Mouse (Mus musculus): ENCODE results near the gene Zfp609. TPM values are rescaled to one million over a fixed set of nuclear protein-coding genes. Genes with fewer than 3 reads are reported as not detected.

The Zfp609 gene
- polyA plus RNA-seq, 1 experiment from 2014 or later, result 6.4 TPM

DNA sequence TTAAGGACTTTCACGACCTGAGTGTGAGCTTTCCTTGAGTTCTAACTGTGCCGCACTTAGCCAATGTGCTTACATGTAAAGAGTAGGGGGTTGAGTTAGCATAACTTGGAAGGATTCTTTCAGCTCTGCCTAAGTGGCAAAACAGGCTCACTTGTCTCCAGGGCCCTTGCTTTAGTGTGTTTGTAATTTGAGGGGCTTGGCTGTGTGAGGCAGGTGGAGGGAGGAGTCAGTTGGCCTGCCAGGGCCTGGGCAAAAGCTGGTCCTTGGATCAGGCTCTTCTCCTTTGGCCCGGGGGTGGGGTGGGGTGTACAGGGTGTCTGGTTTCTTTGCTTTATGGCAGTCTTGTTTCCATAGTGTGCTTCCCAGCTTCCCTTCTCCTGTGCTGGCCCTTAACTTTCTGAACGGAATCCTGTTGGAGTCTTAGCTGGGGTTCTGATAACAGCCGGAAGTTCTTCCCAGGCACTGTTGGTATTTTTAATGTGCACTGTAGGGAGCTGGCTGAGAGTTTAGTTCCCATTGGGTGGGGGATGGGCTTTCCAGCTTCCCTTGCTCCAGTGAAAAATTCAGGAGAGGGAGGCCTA, 148.1 kb downstream of the Zfp609 start:
- Histone ChIP-seq H3K9ac (no peak overlapping the region), H3K9me3 (no peaks in the 10 kb centered on the region), H3K4me3 (replicated peaks) (peak overlapping the region; percentile 15), H3K36me3 (no peaks in the 10 kb centered on the region), H3K27ac (peak overlapping the region; percentile 87), H3K4me1 (peaks cover 43% of the 10 kb centered on the region), H3K4me2 (peak overlapping the region; percentile 74), H3K27me3 (replicated peaks) (no peaks in the 10 kb centered on the region)
- WGBS, result 10% methylated on average over 5 of the region's 5 CpGs
- no peak for ATAC-seq (ENCODE audit: insufficient read depth, low FRiP score, low read depth)

DNA sequence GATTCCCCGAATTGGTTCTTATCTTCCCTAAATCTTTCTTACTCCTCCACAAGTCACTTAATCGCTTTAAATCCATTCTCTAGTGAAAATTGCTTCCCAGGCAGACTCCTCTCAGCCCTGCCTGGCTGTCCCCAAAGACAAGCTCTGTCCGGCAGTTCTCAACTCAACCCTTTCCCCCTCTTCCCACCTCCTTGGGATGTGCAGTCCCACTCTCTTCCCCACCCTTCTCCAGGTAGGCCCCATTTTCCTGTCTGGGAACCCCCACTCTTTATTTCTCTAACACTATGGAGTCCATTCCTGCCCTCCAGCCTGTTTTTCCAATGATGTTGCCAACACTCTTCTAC, 150.3 kb downstream of the Zfp609 start:
- H3K27ac ChIP-seq, result peak overlapping the region; percentile 44; the same call in 1 of the 2 replicates
- peak overlapping the region; percentile 74 for H3K4me2 ChIP-seq
- H3K36me3 ChIP-seq, result no peaks in the 10 kb centered on the region
- H3K9me3 ChIP-seq, result no peaks in the 10 kb centered on the region
- WGBS, result 5% methylated on average over 3 of the region's 3 CpGs
- H3K27me3 ChIP-seq (replicated peaks), result no peaks in the 10 kb centered on the region
- H3K4me3 ChIP-seq (replicated peaks), result peak overlapping the region; percentile 70
- H3K4me1 ChIP-seq, result peaks cover 43% of the 10 kb centered on the region
- no peak for ATAC-seq (ENCODE audit: insufficient read depth, low FRiP score, low read depth)
- H3K9ac ChIP-seq, result peak overlapping the region; percentile 52; the same call in 1 of the 2 replicates

DNA sequence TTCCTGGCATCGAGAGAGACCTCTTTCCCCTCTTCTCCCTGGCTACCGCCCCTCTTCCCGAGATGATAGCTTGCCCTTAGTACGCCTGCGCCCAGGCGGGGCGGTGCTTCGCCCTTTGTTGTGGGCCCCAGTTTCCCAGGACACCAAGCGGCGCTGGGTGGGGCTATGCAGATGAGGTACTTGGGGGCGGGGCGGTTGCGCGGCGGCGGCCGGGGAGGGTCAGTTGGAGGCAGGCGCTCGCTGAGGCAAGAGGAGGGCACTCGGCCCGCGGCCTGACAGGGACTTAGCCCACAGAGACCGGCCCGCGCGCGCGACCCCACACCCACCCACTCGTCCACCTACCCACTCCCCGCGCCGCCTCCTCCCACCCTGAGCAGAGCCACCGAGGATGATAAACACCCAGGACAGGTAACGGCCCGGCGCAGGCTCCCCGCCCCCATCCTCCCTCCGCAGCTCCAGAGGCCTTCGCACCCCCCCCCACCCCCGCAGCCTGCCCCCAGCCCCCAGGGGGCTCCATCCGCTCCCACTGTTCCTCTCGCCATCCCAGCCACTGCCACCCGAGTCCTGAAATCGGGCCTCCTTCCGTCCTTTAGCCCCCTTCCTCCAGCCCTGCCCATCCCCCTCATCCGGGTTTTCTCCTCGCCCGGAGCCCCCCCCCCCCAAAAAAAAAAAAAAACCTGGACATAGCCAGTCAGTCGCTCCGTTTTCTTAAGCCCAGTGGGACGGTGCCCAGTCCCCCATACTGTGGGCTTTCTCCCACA, 150.8 kb downstream of the Zfp609 start:
- peaks cover 41% of the 10 kb centered on the region for H3K4me1 ChIP-seq
- no peaks in the 10 kb centered on the region for H3K27me3 ChIP-seq (replicated peaks)
- peak; percentile 95 for ATAC-seq (ENCODE audit: insufficient read depth, low FRiP score, low read depth)
- peak overlapping the region; percentile 44; the same call in 1 of the 2 replicates for H3K27ac ChIP-seq
- peak overlapping the region; percentile 74 for H3K4me2 ChIP-seq
- no peaks in the 10 kb centered on the region for H3K9me3 ChIP-seq
- peak overlapping the region; percentile 52; the same call in 1 of the 2 replicates for H3K9ac ChIP-seq
- H3K4me3 ChIP-seq (replicated peaks), result peak overlapping the region; percentile 70
- no peaks in the 10 kb centered on the region for H3K36me3 ChIP-seq
- WGBS, result under 1% methylated on average over 39 of the region's 51 CpGs

DNA sequence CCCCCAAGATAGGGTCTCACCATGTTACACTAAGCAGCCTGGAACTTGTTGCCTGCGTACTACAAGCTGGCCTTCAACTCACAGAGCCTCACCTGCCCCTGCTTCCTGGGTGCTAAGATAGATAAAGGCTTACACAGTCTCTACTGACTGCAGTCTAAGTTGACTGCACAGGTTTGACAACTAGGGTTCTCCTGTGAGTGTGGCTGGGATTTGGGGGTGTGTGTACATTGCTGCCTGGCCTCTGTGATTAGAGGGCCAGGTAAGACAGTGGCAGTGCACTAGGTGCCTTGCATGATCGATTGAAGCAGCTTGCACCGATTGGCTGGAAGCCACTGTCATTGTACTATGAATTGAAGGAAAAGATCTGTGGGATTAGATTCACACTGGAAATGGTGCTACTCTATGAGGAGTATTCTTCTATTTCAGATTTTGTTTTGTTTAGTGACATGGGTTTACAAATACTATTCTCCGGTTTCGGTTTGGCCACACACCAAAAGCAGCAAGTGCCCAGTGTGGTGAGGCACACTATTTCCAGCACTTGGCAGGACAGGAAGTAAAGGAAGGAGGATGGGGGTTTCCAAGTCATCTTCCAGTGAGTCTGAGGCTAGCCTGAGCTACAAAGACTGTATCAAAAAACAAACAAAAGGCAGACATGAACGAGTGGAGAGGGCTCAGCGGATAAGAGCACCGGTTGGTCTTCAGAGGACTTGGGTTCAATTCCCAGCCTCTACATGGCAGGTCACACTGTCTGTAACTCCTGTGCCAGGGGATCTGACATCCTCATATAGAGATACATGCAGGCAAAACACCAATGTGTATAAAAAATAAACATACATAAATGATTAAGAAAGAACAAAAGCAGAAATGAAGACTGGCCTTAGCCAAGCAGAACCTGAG, 151.7 kb downstream of the Zfp609 start:
- ATAC-seq (ENCODE audit: insufficient read depth, low FRiP score, low read depth), result 0 out of 2 replicates have a peak, but pooled peaks have one; percentile 2
- H3K4me3 ChIP-seq (replicated peaks), result peak overlapping the region; percentile 70
- no peaks in the 10 kb centered on the region for H3K9me3 ChIP-seq
- H3K4me2 ChIP-seq, result peak overlapping the region; percentile 74
- H3K36me3 ChIP-seq, result no peaks in the 10 kb centered on the region
- no peak overlapping the region for H3K9ac ChIP-seq
- H3K27me3 ChIP-seq (replicated peaks), result no peaks in the 10 kb centered on the region
- peaks cover 34% of the 10 kb centered on the region for H3K4me1 ChIP-seq
- peak overlapping the region; percentile 6; the same call in 1 of the 2 replicates for H3K27ac ChIP-seq
- WGBS, result 46% methylated on average over 8 of the region's 8 CpGs

DNA sequence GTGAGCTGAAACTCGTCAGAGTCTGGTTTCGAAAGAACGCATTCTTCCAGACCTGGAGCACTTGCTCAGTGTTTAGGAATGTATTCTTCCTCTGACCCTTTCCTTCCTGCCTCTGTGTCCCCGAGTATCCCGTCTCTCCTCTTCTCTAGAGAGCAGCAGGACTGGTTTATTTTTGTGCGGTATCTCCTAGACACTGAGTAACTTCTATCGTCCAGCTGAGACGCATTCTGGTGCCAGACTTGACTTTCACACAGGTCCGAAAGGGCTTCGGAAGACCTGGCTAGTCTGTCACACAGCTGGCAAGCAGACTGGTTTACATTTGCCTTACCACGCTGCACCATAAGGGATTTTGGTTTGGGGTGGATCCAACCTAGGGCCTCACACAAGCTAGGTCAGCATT, 154.4 kb downstream of the Zfp609 start:
- no peaks in the 10 kb centered on the region for H3K27me3 ChIP-seq (replicated peaks)
- H3K4me1 ChIP-seq, result peaks cover 10% of the 10 kb centered on the region; the same call in 1 of the 2 replicates
- H3K4me2 ChIP-seq, result no peak overlapping the region
- no peaks in the 10 kb centered on the region for H3K36me3 ChIP-seq
- H3K27ac ChIP-seq, result peak overlapping the region; percentile 18; the same call in 1 of the 2 replicates
- no peaks in the 10 kb centered on the region for H3K9me3 ChIP-seq
- 58% methylated on average over 11 of the region's 11 CpGs for WGBS
- no peak overlapping the region for H3K4me3 ChIP-seq (replicated peaks)
- H3K9ac ChIP-seq, result no peak overlapping the region
- ATAC-seq (ENCODE audit: insufficient read depth, low FRiP score, low read depth), result no peak

DNA sequence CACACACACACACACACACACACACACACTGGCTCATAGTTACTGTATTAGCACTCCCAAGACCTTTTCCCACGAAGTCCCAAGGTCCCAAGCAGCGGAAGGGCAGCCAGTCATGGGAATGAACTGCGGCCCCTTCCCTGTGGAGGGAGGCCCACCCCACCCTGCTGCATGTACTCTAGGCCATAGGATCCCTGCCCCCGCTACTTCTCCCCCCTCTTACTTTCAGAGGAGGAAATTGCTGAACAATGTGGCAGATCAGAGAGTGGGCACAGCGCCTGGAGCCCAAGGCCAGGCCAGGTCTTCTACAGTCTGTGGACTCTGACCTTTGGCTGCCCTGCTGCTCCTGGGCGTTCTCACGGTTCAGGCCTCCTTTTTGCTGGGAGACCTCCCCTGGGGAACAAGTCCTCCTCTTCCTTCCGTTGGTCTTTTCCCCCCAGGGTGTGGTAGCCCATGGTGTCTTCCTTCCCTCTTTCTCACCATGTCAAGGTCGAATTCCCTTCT, 155.9 kb downstream of the Zfp609 start:
- no peaks in the 10 kb centered on the region for H3K9me3 ChIP-seq
- WGBS, result 52% methylated on average over 9 of the region's 9 CpGs
- no peak overlapping the region for H3K9ac ChIP-seq
- peak overlapping the region; percentile 31; the same call in 1 of the 2 replicates for H3K27ac ChIP-seq
- H3K4me3 ChIP-seq (replicated peaks), result no peak overlapping the region
- peak; percentile 20; the same call in 1 of the 2 replicates for ATAC-seq (ENCODE audit: insufficient read depth, low FRiP score, low read depth)
- no peaks in the 10 kb centered on the region for H3K36me3 ChIP-seq
- H3K4me2 ChIP-seq, result no peak overlapping the region
- no peaks in the 10 kb centered on the region for H3K4me1 ChIP-seq
- no peaks in the 10 kb centered on the region for H3K27me3 ChIP-seq (replicated peaks)

DNA sequence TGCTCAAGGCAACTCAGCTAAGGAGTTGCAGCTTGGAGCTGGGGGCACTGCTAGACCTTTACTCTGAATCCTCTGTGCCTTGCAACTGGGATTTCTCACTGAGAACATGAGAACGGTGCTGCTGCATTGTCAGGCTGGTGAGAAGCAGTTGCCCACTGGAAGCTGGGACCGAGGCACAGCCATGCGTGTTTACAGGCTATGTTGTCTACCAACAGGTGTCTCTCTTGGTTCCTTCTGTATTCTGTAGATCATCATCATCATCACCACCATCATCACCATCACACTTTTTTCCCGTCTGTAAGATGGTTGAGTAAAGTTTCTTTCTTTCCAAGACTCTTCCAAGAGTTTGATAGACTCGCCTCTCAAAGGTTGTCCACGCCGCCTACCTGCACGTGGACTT, 159.7 kb downstream of the Zfp609 start, which contains the start of gene Oaz2:
TSS of gene Oaz2 (plus strand) at position 301 of the 400 bp plus-strand sequence.
- Histone ChIP-seq H3K27me3 (replicated peaks) (no peaks in the 10 kb centered on the region), H3K9ac (no peak within 1 kb of the TSS), H3K27ac (no peak within 1 kb of the TSS), H3K36me3 (no peaks in the 10 kb centered on the region), H3K4me1 (no peaks in the 10 kb centered on the region), H3K4me3 (replicated peaks) (no peak within 1 kb of the TSS), H3K4me2 (no peak within 1 kb of the TSS), H3K9me3 (no peaks in the 10 kb centered on the region)
- ATAC-seq (ENCODE audit: insufficient read depth, low FRiP score, low read depth), result no peak
- 91% methylated on average over 8 of the region's 8 CpGs for WGBS

DNA sequence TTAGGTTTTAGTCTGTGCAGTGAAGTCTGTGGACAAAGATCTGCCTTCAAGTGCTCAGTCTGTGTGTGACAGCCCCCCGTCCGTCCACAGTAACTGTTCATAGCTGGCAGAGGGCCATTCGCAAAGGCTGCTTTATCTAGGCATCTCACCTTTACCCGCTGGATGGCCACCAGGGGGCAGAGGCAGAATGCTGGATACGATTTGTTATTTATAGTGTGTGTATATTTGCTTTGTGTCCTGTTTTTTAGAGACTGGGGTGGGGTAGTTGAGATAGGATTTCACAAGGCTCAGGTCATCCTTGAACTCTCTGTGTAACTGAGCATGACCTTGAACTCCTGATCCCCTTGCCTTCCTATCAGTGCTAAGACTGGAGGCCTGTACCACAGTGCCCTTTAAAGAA, 161.3 kb downstream of the Zfp609 start:
- Histone ChIP-seq H3K9me3 (no peaks in the 10 kb centered on the region), H3K4me3 (replicated peaks) (no peak overlapping the region), H3K27ac (no peak overlapping the region), H3K9ac (no peak overlapping the region), H3K36me3 (no peaks in the 10 kb centered on the region), H3K4me1 (no peaks in the 10 kb centered on the region), H3K4me2 (no peak overlapping the region), H3K27me3 (replicated peaks) (no peaks in the 10 kb centered on the region)
- ATAC-seq (ENCODE audit: insufficient read depth, low FRiP score, low read depth), result no peak
- whole genome bisulfite sequencing, result 20% methylated on average over 5 of the region's 5 CpGs

DNA sequence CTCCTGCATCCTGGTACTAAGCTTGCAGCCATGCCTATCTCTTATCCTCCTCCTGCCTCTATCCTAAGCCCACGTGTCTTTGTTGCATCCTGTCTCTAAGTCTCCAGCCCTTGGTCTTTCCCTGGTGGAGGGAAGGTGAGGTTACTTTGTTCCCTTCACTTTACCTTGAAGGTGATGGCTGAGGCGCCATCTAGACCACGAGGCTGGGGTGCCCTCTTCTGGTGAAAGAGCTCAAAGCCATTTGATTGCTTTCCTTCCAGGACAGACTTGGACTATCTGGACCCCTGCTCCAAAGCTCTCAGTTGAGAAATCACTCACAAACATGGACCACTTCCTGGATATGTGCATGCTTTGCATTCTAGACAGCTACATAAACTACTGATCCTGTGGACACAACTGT, 163.2 kb downstream of the Zfp609 start:
- Histone ChIP-seq H3K9ac (no peak overlapping the region), H3K4me2 (no peak overlapping the region), H3K4me1 (no peaks in the 10 kb centered on the region), H3K27ac (no peak overlapping the region), H3K9me3 (no peaks in the 10 kb centered on the region), H3K36me3 (no peaks in the 10 kb centered on the region), H3K4me3 (replicated peaks) (no peak overlapping the region), H3K27me3 (replicated peaks) (no peaks in the 10 kb centered on the region)
- 2% methylated on average over 3 of the region's 3 CpGs for WGBS
- ATAC-seq (ENCODE audit: insufficient read depth, low FRiP score, low read depth), result no peak

DNA sequence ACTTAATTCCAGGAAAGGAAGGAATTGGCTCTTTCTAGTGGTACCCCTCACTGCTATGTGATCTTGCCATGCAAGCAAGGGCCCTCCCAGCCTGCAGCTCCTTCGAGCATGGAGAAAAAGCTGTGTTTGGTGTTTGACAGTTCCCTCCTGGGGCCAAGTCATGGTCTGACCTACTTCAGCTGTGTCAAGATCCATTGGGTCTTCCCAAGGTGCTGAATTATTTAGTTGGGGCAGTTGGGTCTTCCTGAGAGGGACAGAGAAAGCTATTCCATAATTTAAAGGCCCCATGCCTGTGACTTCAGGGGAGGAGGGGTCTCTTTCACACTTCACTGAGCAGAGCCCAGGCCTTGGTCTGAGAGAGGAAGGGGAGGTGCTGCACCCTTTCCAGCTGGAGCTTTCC, 165.9 kb downstream of the Zfp609 start:
- Histone ChIP-seq H3K36me3 (no peaks in the 10 kb centered on the region), H3K4me1 (no peaks in the 10 kb centered on the region), H3K4me3 (replicated peaks) (no peak overlapping the region), H3K27me3 (replicated peaks) (no peaks in the 10 kb centered on the region), H3K27ac (no peak overlapping the region), H3K9ac (no peak overlapping the region), H3K4me2 (no peak overlapping the region), H3K9me3 (no peaks in the 10 kb centered on the region)
- WGBS, result 58% methylated on average over 1 of the region's 1 CpGs
- no peak for ATAC-seq (ENCODE audit: insufficient read depth, low FRiP score, low read depth)

DNA sequence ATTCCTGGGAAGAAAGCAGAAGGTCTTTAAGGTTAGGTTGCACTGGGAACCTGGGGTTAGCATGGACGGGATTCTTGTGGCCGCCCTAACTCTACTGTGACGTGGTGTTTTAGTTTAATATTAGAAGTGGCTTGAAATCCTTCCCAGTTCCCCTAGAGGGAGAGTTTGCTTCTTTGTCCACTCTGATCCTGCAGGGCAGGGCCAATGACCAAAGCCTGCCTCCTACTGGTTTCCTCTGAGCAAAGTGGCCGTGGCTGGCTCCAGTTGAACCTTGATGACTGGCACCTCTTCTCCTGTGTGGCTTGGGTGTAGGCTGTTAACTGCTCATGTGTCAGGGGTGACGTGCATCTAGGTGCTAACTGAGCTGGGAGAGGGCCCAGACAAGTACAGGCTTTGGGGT, 166.3 kb downstream of the Zfp609 start:
- no peaks in the 10 kb centered on the region for H3K9me3 ChIP-seq
- no peaks in the 10 kb centered on the region for H3K4me1 ChIP-seq
- 66% methylated on average over 5 of the region's 5 CpGs for WGBS
- no peak overlapping the region for H3K9ac ChIP-seq
- no peaks in the 10 kb centered on the region for H3K27me3 ChIP-seq (replicated peaks)
- no peak overlapping the region for H3K27ac ChIP-seq
- H3K4me3 ChIP-seq (replicated peaks), result no peak overlapping the region
- ATAC-seq (ENCODE audit: insufficient read depth, low FRiP score, low read depth), result no peak
- H3K36me3 ChIP-seq, result no peaks in the 10 kb centered on the region
- H3K4me2 ChIP-seq, result no peak overlapping the region
